Mouse (Mus musculus) forelimb bud, embryonic 11.5 days (tissue): ENCODE measurements at regions not wholly inside any gene's neighbourhood (a gene's known extent, or its start where the extent isn't known, plus 50 kb on each side); places are given as distances from the start of the nearest gene placed in this dataset.
"Not testable (repeated sequence)": the region's sequence is repeated elsewhere in the genome, so short reads cannot be mapped to it uniquely, and the experiment has no call there.

ENCODE experiments used
- DNase-seq: peaks from one replicate; pipeline ENCODE4 v3.0.0-alpha.2; 2012; ENCODE audit warnings: low read depth, low spot score

GRCm38 (mm10) chr1:30548761-30549160 is 325.0 kb downstream of the Phf3 start:
- not testable (repeated sequence) for DNase-seq

- DNase-seq: peak; percentile 34
These were observed 333.5 kb downstream of the Phf3 start for GRCm38 (mm10) chr1:30540088-30540698.

- peak; percentile 53 for DNase-seq
These were observed 336.4 kb downstream of the Phf3 start for GRCm38 (mm10) chr1:30536989-30537975.

- DNase-seq: no peak
These were observed 356.4 kb downstream of the Phf3 start for GRCm38 (mm10) chr1:30517348-30517747.

GRCm38 (mm10) chr1:30515846-30516245 is 357.9 kb downstream of the Phf3 start:
- no peak for DNase-seq

- no peak for DNase-seq
These were observed 370.5 kb downstream of the Phf3 start for GRCm38 (mm10) chr1:30503224-30503623.

- no peak for DNase-seq
These were observed 413.3 kb downstream of the Phf3 start for GRCm38 (mm10) chr1:30460295-30460958.

GRCm38 (mm10) chr1:30437964-30438363 is 435.8 kb downstream of the Phf3 start:
- DNase-seq: no peak

GRCm38 (mm10) chr1:30416582-30416981 is 457.1 kb downstream of the Phf3 start:
- no peak for DNase-seq

- DNase-seq: peak; percentile 8
These were observed 458.8 kb downstream of the Phf3 start for GRCm38 (mm10) chr1:30414881-30415439.
